Mouse (Mus musculus): ENCODE data around the gene Dlst.

DNA sequence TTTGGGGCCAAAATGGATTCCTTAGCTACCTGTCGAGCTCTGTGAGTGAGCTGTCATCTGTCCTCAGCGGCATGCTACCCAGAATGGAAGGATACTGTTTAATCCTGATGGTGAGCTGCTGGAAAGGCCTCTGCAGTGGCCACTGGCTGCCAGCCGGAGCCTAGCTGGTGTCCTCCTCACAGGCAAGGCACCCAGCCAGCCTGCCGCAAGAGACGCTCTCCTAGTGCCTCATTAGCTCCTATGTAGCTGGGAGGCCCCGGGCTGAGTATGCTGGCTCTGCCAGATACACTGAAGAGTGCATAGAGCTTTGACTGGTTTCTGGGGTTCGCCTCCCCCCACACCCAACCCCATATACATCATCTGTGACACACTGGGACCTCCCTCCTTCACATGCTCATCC is 63.4 kb downstream of the Dlst start:
- TF ChIP-seq MAX (IDR thresholded peaks at IDR 0.05; ENCODE audit: low read depth) = no peak
- no peak for TF ChIP-seq USF1 (IDR thresholded peaks at IDR 0.05; ENCODE audit: low read depth)
- no peak for TF ChIP-seq MYOD1 (IDR thresholded peaks at IDR 0.05; ENCODE audit: control insufficient read depth in 1 of 3, insufficient read length in 2 of 3, low read depth in 2 of 3)
- no peak for TF ChIP-seq POLR2A (IDR thresholded peaks at IDR 0.05; ENCODE audit: insufficient read length, low read depth)
- no peak for TF ChIP-seq POLR2AphosphoS2 (IDR thresholded peaks at IDR 0.05; ENCODE audit: insufficient read length, low read depth)
- no peak for TF ChIP-seq TCF12 (IDR thresholded peaks at IDR 0.05; ENCODE audit: insufficient read depth, poor library complexity, severe bottlenecking)

Measured in myocyte (in vitro differentiated cells).